Mouse (Mus musculus): ENCODE measurements around the gene Ppp1r12b.

Ppp1r12b gene

GRCm38 (mm10) chr1:134761534-134761933, 194.2 kb downstream of the Ppp1r12b start:
- DNase-seq (ENCODE audit: low spot score) = no peak

GRCm38 (mm10) chr1:134760642-134761041, 195.1 kb downstream of the Ppp1r12b start:
- no peak for DNase-seq (ENCODE audit: low spot score)

- no peak for DNase-seq (ENCODE audit: low spot score)
These were observed 196.6 kb downstream of the Ppp1r12b start for GRCm38 (mm10) chr1:134759133-134759532.

- no peak for DNase-seq (ENCODE audit: low spot score)
These were observed 198.5 kb downstream of the Ppp1r12b start for GRCm38 (mm10) chr1:134757230-134757629.

- no peak for DNase-seq (ENCODE audit: low spot score)
These were observed 199.4 kb downstream of the Ppp1r12b start for GRCm38 (mm10) chr1:134756190-134756873.

- no peak for DNase-seq (ENCODE audit: low spot score)
These were observed 200.1 kb downstream of the Ppp1r12b start for GRCm38 (mm10) chr1:134755548-134756189.

- no peak for DNase-seq (ENCODE audit: low spot score)
These were observed 200.9 kb downstream of the Ppp1r12b start for GRCm38 (mm10) chr1:134754818-134755217.

GRCm38 (mm10) chr1:134753751-134754630, 201.8 kb downstream of the Ppp1r12b start:
- DNase-seq (ENCODE audit: low spot score) = no peak

- no peak for DNase-seq (ENCODE audit: low spot score)
These were observed 203.3 kb downstream of the Ppp1r12b start for GRCm38 (mm10) chr1:134752447-134752846.

- DNase-seq (ENCODE audit: low spot score) = no peak
These were observed 205.9 kb downstream of the Ppp1r12b start for GRCm38 (mm10) chr1:134749889-134750288.

- DNase-seq (ENCODE audit: low spot score) = no peak
These were observed 208.2 kb downstream of the Ppp1r12b start for GRCm38 (mm10) chr1:134747236-134748174.

GRCm38 (mm10) chr1:134745648-134746047, 210.1 kb downstream of the Ppp1r12b start:
- no peak for DNase-seq (ENCODE audit: low spot score)

- DNase-seq (ENCODE audit: low spot score) = no peak
These were observed 213.6 kb downstream of the Ppp1r12b start for GRCm38 (mm10) chr1:134741946-134742661.

GRCm38 (mm10) chr1:134741433-134741832, 214.3 kb downstream of the Ppp1r12b start:
- DNase-seq (ENCODE audit: low spot score) = no peak

GRCm38 (mm10) chr1:134737463-134737862, 218.3 kb downstream of the Ppp1r12b start:
- no peak for DNase-seq (ENCODE audit: low spot score)

- DNase-seq (ENCODE audit: low spot score) = no peak
These were observed 222.1 kb downstream of the Ppp1r12b start for GRCm38 (mm10) chr1:134733659-134734058.

GRCm38 (mm10) chr1:134727256-134727655, 228.5 kb downstream of the Ppp1r12b start:
- peak; percentile 58 for DNase-seq (ENCODE audit: low spot score)

GRCm38 (mm10) chr1:134726480-134726879, 229.3 kb downstream of the Ppp1r12b start:
- no peak for DNase-seq (ENCODE audit: low spot score)

- no peak for DNase-seq (ENCODE audit: low spot score)
These were observed 230.5 kb downstream of the Ppp1r12b start for GRCm38 (mm10) chr1:134725276-134725675.

GRCm38 (mm10) chr1:134722891-134723290, 232.9 kb downstream of the Ppp1r12b start:
- no peak for DNase-seq (ENCODE audit: low spot score)

GRCm38 (mm10) chr1:134721486-134721885, 234.3 kb downstream of the Ppp1r12b start:
- no peak for DNase-seq (ENCODE audit: low spot score)
